Mouse (Mus musculus) liver, adult 2 months (tissue): ENCODE data around the gene Hist1h3e. TPM values are rescaled to one million over a fixed set of nuclear protein-coding genes. Genes with fewer than 3 reads are reported as not detected.
"Not testable (repeated sequence)": the region's sequence is repeated elsewhere in the genome, so short reads cannot be mapped to it uniquely, and the experiment has no call there.

ENCODE experiments used
- DNase-seq: peaks from one replicate; pipeline ENCODE4 v3.0.0-alpha.2; 2011; ENCODE audit warnings: low read depth, low spot score; ENCODE audit errors: extremely low read depth
- H3K27ac ChIP-seq: fragments of 200-500 bp; replicated peaks from 2 replicates; pipeline ENCODE4 v1.5.1; 2012; ENCODE audit warnings: low read depth, mild to moderate bottlenecking, control low read depth, inconsistent platforms, low read length; ENCODE audit not compliant: insufficient read depth
- H3K27me3 ChIP-seq: fragments of 200-500 bp; 2 replicates; pipeline ENCODE4 v1.6.1; 2012; ENCODE audit warnings: mild to moderate bottlenecking, moderate library complexity, low read length, inconsistent platforms; ENCODE audit not compliant: control insufficient read depth, insufficient read depth
- H3K36me3 ChIP-seq: fragments of 200-500 bp; 2 replicates; pipeline ENCODE4 v1.6.1; 2012; ENCODE audit warnings: low read length, inconsistent platforms; ENCODE audit not compliant: control insufficient read depth, insufficient read depth
- H3K4me1 ChIP-seq: fragments of 200-500 bp; 2 replicates; pipeline ENCODE4 v1.6.1; 2011; ENCODE audit warnings: low read length; ENCODE audit not compliant: control insufficient read depth, insufficient read depth
- H3K4me3 ChIP-seq: fragments of 200-500 bp; 2 replicates; pipeline ENCODE4 v1.5.1; 2011; ENCODE audit warnings: low read depth, mild to moderate bottlenecking, control low read depth, low read length, moderate library complexity; ENCODE audit not compliant: insufficient read depth
- H3K79me2 ChIP-seq: fragments of 200-500 bp; 2 replicates; pipeline ENCODE4 v1.6.1; 2012; ENCODE audit warnings: inconsistent platforms, mild to moderate bottlenecking, low read length, moderate library complexity; ENCODE audit not compliant: control insufficient read depth, insufficient read depth
- H3K9ac ChIP-seq: fragments of 200-500 bp; 2 replicates; pipeline ENCODE4 v1.6.1; 2012; ENCODE audit warnings: low read depth, mild to moderate bottlenecking, control low read depth, inconsistent platforms, low read length
- CTCF ChIP-seq: fragments of 200-500 bp; IDR thresholded peaks from 2 replicates; pipeline ENCODE4 v1.5.1; 2011; ENCODE audit warnings: low read depth, low read length, control low read depth
- POLR2A ChIP-seq: fragments of 200-500 bp; IDR thresholded peaks from 2 replicates; pipeline ENCODE4 v1.6.1; 2011; ENCODE audit warnings: low read length, control low read depth; ENCODE audit not compliant: insufficient read depth; ENCODE audit errors: extremely low read depth
- WGBS: fragments of 180-500 bp; shearing (Covaris S2); methylation state at CpG from one replicate; pipeline ENCODE4 v1.1.7; 2018; 5-methylcytosine and 5-hydroxymethylcytosine counted together
- polyA plus RNA-seq: library from polyadenylated mRNA; depleted of rRNA; stranded (reverse); fragments of >200 nt; gene quantifications from 2 replicates; pipeline ENCODE4 v1.2.3, GENCODE M21; 2012
- total RNA-seq: library from RNA; depleted of rRNA; stranded (reverse); fragments of >200 nt; gene quantifications from 2 replicates; pipeline ENCODE4 v1.2.3, GENCODE M21; 2014

The Hist1h3e gene
- total and polyA plus RNA-seq, 2 experiments, result 2.6 to 19.9 TPM

DNA sequence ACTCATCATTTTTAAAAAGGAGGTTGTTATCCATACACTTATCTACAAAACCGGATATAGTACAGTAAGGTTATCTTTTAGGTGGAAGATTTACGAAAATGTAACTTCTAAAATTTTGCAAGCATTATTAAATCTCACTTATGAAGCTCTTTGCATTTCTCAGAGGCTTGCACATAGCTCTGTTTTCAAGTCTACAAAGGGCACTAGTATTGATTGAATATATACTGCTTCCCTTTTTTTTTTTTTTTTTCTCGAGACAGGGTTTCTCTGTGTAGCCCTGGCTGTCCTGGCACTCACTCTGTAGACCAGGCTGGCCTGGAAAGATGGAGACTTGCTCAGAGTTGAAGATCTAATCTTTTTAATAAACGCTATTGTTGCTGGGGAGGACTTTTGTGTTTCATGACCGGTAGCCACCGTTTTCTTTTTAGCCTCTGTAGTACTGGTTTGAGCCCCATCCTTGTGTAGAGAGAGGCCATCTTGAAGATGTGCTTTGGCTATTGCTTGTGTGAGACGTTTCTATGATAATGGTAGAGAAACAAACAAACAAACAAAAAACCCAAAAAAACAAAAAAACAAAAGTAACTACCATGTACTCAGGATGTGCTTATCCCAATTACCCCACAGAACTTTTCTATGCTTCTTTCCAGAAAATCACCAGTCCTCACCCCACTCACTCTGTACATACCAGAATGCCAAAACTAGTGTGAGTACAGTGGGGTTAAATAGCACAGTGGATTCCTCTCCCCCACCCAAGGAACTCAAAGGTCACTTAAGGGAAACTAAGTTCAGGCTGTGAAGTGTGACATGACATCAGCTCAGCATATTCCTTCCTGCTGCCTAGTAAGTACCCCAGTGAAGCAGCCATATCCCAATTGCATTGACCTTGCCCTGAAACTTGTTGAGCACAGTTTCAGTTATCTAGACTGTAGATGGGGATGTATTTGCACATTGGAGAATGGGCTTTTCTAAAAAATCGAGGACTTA lies 9.9 kb downstream of the Hist1h3e start:
- DNase-seq, result no peak
- 44% methylated on average over 8 of the region's 8 CpGs for WGBS
- Histone ChIP-seq H3K27ac (no peak overlapping the region), H3K79me2 (no peaks in the 10 kb centered on the region), H3K36me3 (no peaks in the 10 kb centered on the region), H3K9ac (no peak overlapping the region), H3K4me3 (no peak overlapping the region), H3K4me1 (no peaks in the 10 kb centered on the region; the same call in 1 of the 2 replicates), H3K27me3 (no peaks in the 10 kb centered on the region)
- no peak for TF ChIP-seq CTCF
- no peak for TF ChIP-seq POLR2A

DNA sequence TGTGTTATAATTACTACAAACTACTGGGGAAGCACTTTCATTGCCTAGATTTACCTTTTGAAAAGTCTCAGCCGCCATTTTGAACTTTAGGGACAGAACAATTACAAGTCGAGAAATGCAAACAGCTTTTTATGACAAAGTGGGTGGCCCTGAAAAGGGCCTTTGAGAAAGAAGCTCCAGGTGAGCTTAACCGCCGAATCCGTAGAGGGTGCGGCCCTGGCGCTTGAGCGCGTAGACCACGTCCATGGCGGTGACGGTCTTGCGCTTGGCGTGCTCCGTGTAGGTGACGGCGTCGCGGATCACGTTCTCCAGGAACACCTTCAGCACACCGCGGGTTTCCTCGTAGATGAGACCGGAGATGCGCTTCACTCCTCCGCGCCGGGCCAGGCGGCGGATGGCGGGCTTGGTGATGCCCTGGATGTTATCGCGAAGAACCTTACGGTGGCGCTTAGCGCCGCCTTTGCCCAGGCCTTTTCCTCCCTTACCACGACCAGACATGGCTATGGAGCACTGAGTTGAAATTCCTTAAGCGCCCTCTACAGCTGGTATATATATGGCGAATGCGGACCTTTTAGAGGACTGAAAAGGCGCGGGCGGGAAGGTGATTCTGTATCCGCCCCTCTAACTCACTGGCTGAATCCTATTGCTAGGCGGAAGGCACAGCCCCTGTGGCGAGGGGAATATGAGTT lies 10.9 kb downstream of the Hist1h3e start, which contains the start of gene Hist1h4f:
TSS of gene Hist1h4f (minus strand) at position 503 of the 689 bp plus-strand sequence.
- H3K79me2 ChIP-seq, H3K27me3 ChIP-seq, H3K36me3 ChIP-seq, H3K27ac ChIP-seq, H3K4me1 ChIP-seq: not testable (repeated sequence)
- WGBS, result under 1% methylated on average over 47 of the region's 47 CpGs
- DNase-seq, result peak; percentile 76
- Histone ChIP-seq H3K9ac (peak within 1 kb of the TSS; percentile 54), H3K4me3 (peak within 1 kb of the TSS; percentile 63)
- TF ChIP-seq POLR2A (peak; percentile 64), CTCF (0 out of 2 replicates have a peak, but pooled peaks have one; percentile 7)

DNA sequence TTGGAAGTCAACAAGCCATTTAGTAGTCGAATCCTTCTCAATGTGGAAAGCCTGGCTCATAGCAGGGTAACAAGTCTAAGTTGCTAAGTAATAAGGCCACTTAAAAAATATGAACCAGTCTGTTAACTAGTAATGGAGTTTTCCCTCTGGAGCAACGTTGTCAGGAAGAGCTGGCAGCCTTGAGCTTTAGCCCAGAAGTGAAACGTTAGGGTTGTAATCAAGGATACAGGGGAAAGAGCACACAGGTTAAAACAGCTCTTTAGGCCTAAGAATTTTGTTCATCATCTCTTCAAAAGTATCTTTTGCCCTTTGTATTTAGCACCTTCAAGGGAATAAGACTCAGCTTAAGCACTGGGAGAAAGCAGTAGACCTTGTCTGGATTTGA lies 11.4 kb downstream of the Hist1h3e start:
- DNase-seq, result peak; percentile 23
- no peaks in the 10 kb centered on the region for H3K79me2 ChIP-seq
- no peaks in the 10 kb centered on the region; the same call in 1 of the 2 replicates for H3K4me1 ChIP-seq
- WGBS, result 11% methylated on average over 3 of the region's 3 CpGs
- no peaks in the 10 kb centered on the region for H3K27me3 ChIP-seq
- H3K36me3 ChIP-seq, result no peaks in the 10 kb centered on the region
- TF ChIP-seq POLR2A, result no peak
- TF ChIP-seq CTCF, result no peak
- no peak overlapping the region for H3K9ac ChIP-seq
- H3K27ac ChIP-seq, result no peak overlapping the region
- H3K4me3 ChIP-seq, result peak overlapping the region; percentile 63; the same call in 1 of the 2 replicates

DNA sequence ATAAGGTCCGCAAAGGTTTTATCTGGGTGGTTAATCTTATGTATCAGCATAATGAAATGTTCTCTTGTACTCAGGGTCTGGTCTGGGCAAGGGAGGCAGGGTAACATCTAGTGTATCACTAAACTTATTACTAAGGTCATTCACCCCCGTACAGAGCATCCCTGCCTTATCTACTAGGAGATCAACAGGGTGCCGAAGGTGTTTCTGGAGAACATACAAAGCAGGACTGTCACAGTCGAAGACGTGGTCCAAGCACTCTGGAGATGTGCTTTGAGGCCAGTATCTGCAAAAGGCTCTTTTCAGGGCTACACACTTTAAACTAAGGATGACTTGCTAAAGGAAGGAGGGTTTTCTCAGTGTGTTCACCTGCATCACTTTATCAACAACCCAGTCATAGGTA lies 15.5 kb downstream of the Hist1h3e start:
- peaks cover 1% of the 10 kb centered on the region; the same call in 1 of the 2 replicates for H3K4me1 ChIP-seq
- no peak for DNase-seq
- TF ChIP-seq CTCF (no peak), POLR2A (no peak)
- H3K4me3 ChIP-seq, result no peak overlapping the region
- no peak overlapping the region for H3K9ac ChIP-seq
- no peak overlapping the region for H3K27ac ChIP-seq
- H3K79me2 ChIP-seq, result no peaks in the 10 kb centered on the region
- no peaks in the 10 kb centered on the region for H3K27me3 ChIP-seq
- no peaks in the 10 kb centered on the region for H3K36me3 ChIP-seq
- 87% methylated on average over 5 of the region's 5 CpGs for WGBS

DNA sequence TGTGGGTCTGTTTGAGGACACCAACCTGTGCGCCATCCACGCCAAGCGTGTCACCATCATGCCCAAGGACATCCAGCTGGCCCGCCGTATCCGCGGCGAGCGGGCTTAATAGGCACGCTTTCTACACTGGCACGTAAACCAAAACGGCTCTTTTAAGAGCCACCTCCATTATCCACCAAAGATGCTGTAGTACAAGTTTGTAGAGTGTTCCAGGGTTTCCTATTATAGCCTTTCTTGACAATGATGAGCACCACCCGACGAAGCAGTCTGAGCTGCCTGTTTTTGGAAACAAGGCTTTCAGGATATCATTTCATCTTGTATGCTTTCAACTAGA lies 17.4 kb downstream of the Hist1h3e start:
- not testable (repeated sequence) for H3K27ac ChIP-seq, H3K79me2 ChIP-seq, H3K4me1 ChIP-seq, H3K27me3 ChIP-seq, DNase-seq, H3K36me3 ChIP-seq
- 0% methylated on average over 11 of the region's 14 CpGs for WGBS
- H3K9ac ChIP-seq, result 0 out of 2 replicates have a peak overlapping the region, but pooled peaks have one; percentile 54
- peak overlapping the region; percentile 72 for H3K4me3 ChIP-seq
